Mouse (Mus musculus) intestine, postnatal 0 days (tissue): ENCODE results near the gene Pou6f1. TPM values are rescaled to one million over a fixed set of nuclear protein-coding genes. Genes with fewer than 3 reads are reported as not detected.
"Not testable (repeated sequence)": the region's sequence is repeated elsewhere in the genome, so short reads cannot be mapped to it uniquely, and the experiment has no call there.

ENCODE experiments used
- ATAC-seq: fragments of 200-750 bp; cut with Nextera tagmentation; 2 replicates; pipeline ENCODE4 v1.8.0; 2017; ENCODE audit warnings: mild to moderate bottlenecking, moderate TSS enrichment, moderate library complexity
- H3K27ac ChIP-seq: fragments of 300-500 bp; sonication (generic); 2 replicates; pipeline ENCODE4 v1.5.1; 2014; ENCODE audit warnings: mild to moderate bottlenecking, low read depth, low read length, moderate library complexity
- H3K27me3 ChIP-seq: fragments of 300-500 bp; sonication (generic); replicated peaks from 2 replicates; pipeline ENCODE4 v1.6.1; 2014; ENCODE audit warnings: low read length, mixed read lengths; ENCODE audit not compliant: control insufficient read depth, insufficient read depth
- H3K36me3 ChIP-seq: fragments of 300-500 bp; sonication (generic); 2 replicates; pipeline ENCODE4 v1.6.1; 2014; ENCODE audit warnings: mild to moderate bottlenecking, moderate library complexity; ENCODE audit not compliant: control insufficient read depth, insufficient read depth
- H3K4me1 ChIP-seq: fragments of 300-500 bp; sonication (generic); replicated peaks from 2 replicates; pipeline ENCODE4 v1.6.1; 2014; ENCODE audit warnings: antibody characterized with exemption, low read length, mixed read lengths; ENCODE audit not compliant: control insufficient read depth, insufficient read depth
- H3K4me2 ChIP-seq: fragments of 300-500 bp; sonication (generic); replicated peaks from 2 replicates; pipeline ENCODE4 v1.6.1; 2014; ENCODE audit warnings: low read depth, mild to moderate bottlenecking, moderate library complexity
- H3K4me3 ChIP-seq: fragments of 300-500 bp; sonication (generic); 2 replicates; pipeline ENCODE4 v1.5.1; 2014; ENCODE audit warnings: low read depth, low read length
- H3K9ac ChIP-seq: fragments of 300-500 bp; sonication (generic); 2 replicates; pipeline ENCODE4 v1.6.1; 2014; ENCODE audit warnings: mild to moderate bottlenecking, low read depth, low read length
- H3K9me3 ChIP-seq: fragments of 300-500 bp; sonication (generic); 2 replicates; pipeline ENCODE4 v1.6.1; 2016; ENCODE audit warnings: mixed run types; ENCODE audit not compliant: control insufficient read depth
- CTCF ChIP-seq: sonication (generic); IDR thresholded peaks from 2 replicates; pipeline ENCODE4 v1.5.1; 2016; ENCODE audit warnings: low read depth, mild to moderate bottlenecking, control low read depth, antibody characterized with exemption, moderate library complexity
- WGBS: fragments of 180-500 bp; shearing (Covaris S2); extraction: QIAGEN DNeasy Blood & Tissue Kit; methylation state at CpG from one replicate; pipeline ENCODE4 v1.1.7; 2014; 5-methylcytosine and 5-hydroxymethylcytosine counted together
- microRNA-seq: library from miRNA; unstranded; fragments of <30 nt; microRNA quantifications from one replicate; pipeline ENCODE4, GENCODE M21; 2016
- polyA plus RNA-seq: library from polyadenylated mRNA; unstranded; fragments of >200 nt; fragmentation: Nextera tagmentation; extraction: Ambion mirVana; gene quantifications from 2 replicates; pipeline ENCODE4 v1.2.1, GENCODE M21; 2015

The Pou6f1 gene
- polyA plus RNA-seq, 1 experiment from 2014 or later: 3.0 TPM

DNA sequence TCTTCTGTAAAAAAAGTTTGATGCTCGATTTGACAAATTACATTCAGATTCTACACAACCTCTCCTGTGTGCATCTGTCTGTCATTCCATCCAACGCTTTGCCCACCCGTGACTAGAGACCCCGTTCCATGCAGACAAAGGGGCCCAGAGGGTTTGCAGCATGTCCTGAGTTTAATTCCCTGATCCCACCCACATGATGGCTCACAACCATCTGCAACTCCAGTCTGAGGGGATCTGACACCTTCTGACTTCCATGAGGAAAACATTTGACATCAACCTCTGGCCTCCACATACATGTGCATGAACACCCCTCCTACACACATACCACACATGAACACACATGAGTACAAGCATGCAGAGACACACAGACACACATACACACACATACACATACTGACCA is 58.4 kb downstream of the Pou6f1 start:
- no peak overlapping the region for H3K27ac ChIP-seq
- H3K4me2 ChIP-seq: no peak overlapping the region
- H3K36me3 ChIP-seq: 0 out of 2 replicates have a peak, but pooled peaks cover 3% of the 10 kb centered on the region
- no peak overlapping the region for H3K4me3 ChIP-seq
- no peak overlapping the region for H3K9ac ChIP-seq
- no peak for TF ChIP-seq CTCF
- H3K27me3 ChIP-seq: no peaks in the 10 kb centered on the region
- 90% methylated on average over 4 of the region's 4 CpGs for WGBS
- H3K9me3 ChIP-seq: no peaks in the 10 kb centered on the region
- no peak for ATAC-seq
- H3K4me1 ChIP-seq: no peaks in the 10 kb centered on the region

DNA sequence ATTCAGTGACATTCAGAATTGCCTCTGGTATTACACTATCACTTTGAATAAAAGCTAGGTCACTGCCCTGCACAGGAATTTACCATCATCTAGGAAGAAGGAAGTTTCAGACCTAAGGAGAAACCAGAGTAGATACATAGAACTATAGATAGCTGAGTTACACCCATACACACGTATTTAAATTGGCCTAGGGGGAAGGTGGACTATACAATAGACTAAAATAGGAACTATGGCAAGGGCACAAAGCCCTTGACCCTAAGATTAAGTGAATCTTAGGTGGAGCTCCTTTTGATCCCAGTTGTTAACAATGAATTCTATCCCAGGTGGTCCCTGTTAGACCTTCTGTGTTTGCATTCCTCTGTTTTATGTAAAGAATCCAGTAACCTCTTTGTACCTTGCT is 58.8 kb downstream of the Pou6f1 start:
- H3K4me1 ChIP-seq, H3K27ac ChIP-seq, H3K36me3 ChIP-seq, H3K4me3 ChIP-seq, H3K4me2 ChIP-seq, ATAC-seq, H3K9me3 ChIP-seq, H3K9ac ChIP-seq, H3K27me3 ChIP-seq: not testable (repeated sequence)
- 65% methylated on average over 1 of the region's 1 CpGs for WGBS

DNA sequence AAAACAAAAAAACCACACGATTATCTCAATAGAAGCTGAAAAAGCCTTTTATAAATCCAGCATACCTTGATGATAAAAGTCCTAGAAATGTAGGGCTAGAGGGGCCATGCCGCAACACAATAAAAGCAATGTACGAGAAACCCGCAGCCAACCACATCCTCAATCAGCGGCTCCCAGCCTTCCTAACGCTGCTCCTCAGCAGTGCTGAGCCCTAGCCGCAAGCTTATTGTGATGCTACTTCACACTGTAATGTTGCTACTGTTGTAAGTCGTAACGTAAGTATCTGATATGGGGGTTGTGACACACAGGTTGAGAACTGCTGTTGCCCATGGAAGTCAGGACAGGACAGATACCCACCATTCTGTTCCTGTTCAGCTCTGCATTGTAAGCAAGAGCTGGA is 60.4 kb downstream of the Pou6f1 start:
- ATAC-seq: no peak
- no peak overlapping the region for H3K9ac ChIP-seq
- no peaks in the 10 kb centered on the region for H3K4me1 ChIP-seq
- 0 out of 2 replicates have a peak, but pooled peaks cover 6% of the 10 kb centered on the region for H3K36me3 ChIP-seq
- 93% methylated on average over 9 of the region's 9 CpGs for WGBS
- H3K27me3 ChIP-seq: no peaks in the 10 kb centered on the region
- no peak overlapping the region for H3K4me2 ChIP-seq
- H3K27ac ChIP-seq: no peak overlapping the region
- H3K4me3 ChIP-seq: no peak overlapping the region
- no peak for TF ChIP-seq CTCF
- no peaks in the 10 kb centered on the region for H3K9me3 ChIP-seq

DNA sequence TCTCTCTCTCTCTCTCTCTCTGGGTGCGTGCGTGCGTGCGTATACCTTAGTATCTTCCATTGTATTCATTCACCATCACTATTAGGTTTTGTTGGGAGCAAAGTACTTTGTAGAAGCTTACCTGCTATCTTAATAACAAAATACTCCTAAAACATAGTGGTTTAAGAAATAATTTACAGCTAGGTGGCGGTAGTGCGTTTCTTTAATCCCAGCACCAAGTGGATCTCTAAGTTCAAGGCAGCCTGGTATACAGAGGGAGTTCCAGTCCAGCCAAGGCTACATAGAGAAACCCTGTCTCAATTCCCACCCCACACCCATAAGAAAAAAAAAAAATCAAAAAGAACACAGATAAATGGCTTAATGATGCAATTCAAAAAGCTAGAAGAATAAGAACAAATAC is 61.9 kb downstream of the Pou6f1 start:
- ATAC-seq: no peak
- no peak overlapping the region for H3K27ac ChIP-seq
- no peak overlapping the region for H3K4me2 ChIP-seq
- H3K27me3 ChIP-seq: no peaks in the 10 kb centered on the region
- no peak overlapping the region for H3K4me3 ChIP-seq
- H3K4me1 ChIP-seq: no peaks in the 10 kb centered on the region
- 85% methylated on average over 6 of the region's 6 CpGs for WGBS
- peak; percentile 68 for TF ChIP-seq CTCF
- peaks cover 8% of the 10 kb centered on the region; the same call in 1 of the 2 replicates for H3K36me3 ChIP-seq
- H3K9me3 ChIP-seq: no peaks in the 10 kb centered on the region
- H3K9ac ChIP-seq: no peak overlapping the region

DNA sequence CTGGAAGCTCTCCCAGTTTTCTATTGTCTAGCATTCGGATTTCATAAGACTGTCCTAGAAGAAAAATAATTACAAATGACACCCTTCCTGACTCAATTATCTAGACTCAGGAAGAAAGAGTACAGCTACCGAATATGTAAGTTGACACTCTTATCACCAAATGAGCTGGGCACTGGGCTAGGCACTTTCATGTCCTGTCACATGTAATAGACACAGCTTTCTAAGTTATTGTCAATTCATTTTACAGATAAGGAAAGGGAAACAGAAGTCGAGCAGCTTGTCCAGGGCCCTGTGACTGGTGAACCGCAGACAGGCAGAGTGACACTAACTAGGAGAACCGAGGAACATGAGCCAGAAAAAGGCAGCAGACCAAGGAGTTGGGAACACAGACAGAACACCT is 71.9 kb downstream of the Pou6f1 start:
- no peak overlapping the region for H3K4me3 ChIP-seq
- no peaks in the 10 kb centered on the region for H3K9me3 ChIP-seq
- 65% methylated on average over 5 of the region's 5 CpGs for WGBS
- peaks cover 1% of the 10 kb centered on the region; the same call in 1 of the 2 replicates for H3K36me3 ChIP-seq
- no peak overlapping the region for H3K27ac ChIP-seq
- H3K4me1 ChIP-seq: no peaks in the 10 kb centered on the region
- H3K9ac ChIP-seq: no peak overlapping the region
- H3K4me2 ChIP-seq: no peak overlapping the region
- no peaks in the 10 kb centered on the region for H3K27me3 ChIP-seq
- no peak for ATAC-seq
- no peak for TF ChIP-seq CTCF

DNA sequence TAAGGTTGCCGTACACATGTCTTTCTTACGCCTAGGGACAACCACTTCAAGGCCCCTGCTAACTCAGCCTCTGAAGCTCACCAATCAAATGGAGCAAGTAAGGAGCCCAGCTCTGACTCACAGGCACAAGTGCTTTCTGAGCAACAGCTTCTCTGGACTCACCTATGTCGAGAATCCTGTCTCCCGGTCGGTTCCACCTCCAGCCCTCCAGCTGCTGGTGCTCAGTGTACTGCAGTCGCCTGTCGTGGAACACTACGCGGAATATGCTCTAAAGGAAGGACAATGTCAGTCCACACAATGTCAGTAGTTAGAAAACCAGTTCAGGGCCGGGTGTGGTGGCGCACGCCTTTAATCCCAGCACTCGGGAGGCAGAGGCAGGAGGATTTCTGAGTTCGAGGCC is 74.4 kb downstream of the Pou6f1 start:
- 97% methylated on average over 14 of the region's 14 CpGs for WGBS
- no peaks in the 10 kb centered on the region for H3K4me1 ChIP-seq
- no peak overlapping the region for H3K27ac ChIP-seq
- H3K36me3 ChIP-seq: peaks cover 9% of the 10 kb centered on the region; the same call in 1 of the 2 replicates
- no peak overlapping the region for H3K9ac ChIP-seq
- no peaks in the 10 kb centered on the region for H3K9me3 ChIP-seq
- no peak overlapping the region for H3K4me3 ChIP-seq
- no peak overlapping the region for H3K4me2 ChIP-seq
- ATAC-seq: no peak
- no peak for TF ChIP-seq CTCF
- H3K27me3 ChIP-seq: no peaks in the 10 kb centered on the region

Small RNA genes within 50 kb of the gene (microRNA-seq; reads per million reads assigned to microRNA genes)
- not detected for gene Mir6961

Other genes with a start within 250 kb of the Pou6f1 start
- 0.13 TPM in 1 of 2 replicates, not detected in the other for gene Methig1, start 246.8 kb downstream of the Pou6f1 start, polyA plus RNA-seq
- gene Mettl7a2, start 246.8 kb downstream of the Pou6f1 start, polyA plus RNA-seq: not detected in 2 replicates
- not detected in 2 replicates for gene Higd1c, start 235.4 kb downstream of the Pou6f1 start, polyA plus RNA-seq
- 0.77 and 1.0 TPM in 2 replicates for gene Gm5475, start 177.8 kb downstream of the Pou6f1 start, polyA plus RNA-seq
- gene Slc11a2, start 174.9 kb downstream of the Pou6f1 start, polyA plus RNA-seq: 44.7 and 49.0 TPM in 2 replicates
- gene Letmd1, start 131.0 kb downstream of the Pou6f1 start, polyA plus RNA-seq: 10.6 and 11.5 TPM in 2 replicates
- gene Csrnp2, start 104.5 kb downstream of the Pou6f1 start, polyA plus RNA-seq: 3.1 and 3.3 TPM in 2 replicates
- 8.0 and 8.5 TPM in 2 replicates for gene Tfcp2, start 48.0 kb downstream of the Pou6f1 start, polyA plus RNA-seq
- 354 and 373 TPM in 2 replicates for gene Dazap2, start 15.4 kb upstream of the Pou6f1 start, polyA plus RNA-seq
- 77.1 and 88.6 TPM in 2 replicates for gene Smagp, start 37.0 kb upstream of the Pou6f1 start, polyA plus RNA-seq
- gene Bin2, start 69.6 kb upstream of the Pou6f1 start, polyA plus RNA-seq: 5.8 and 7.3 TPM in 2 replicates
- 37.2 and 41.1 TPM in 2 replicates for gene Cela1, start 87.9 kb upstream of the Pou6f1 start, polyA plus RNA-seq
- 65.3 and 72.5 TPM in 2 replicates for gene Galnt6, start 129.4 kb upstream of the Pou6f1 start, polyA plus RNA-seq
- gene Slc4a8, start 161.8 kb upstream of the Pou6f1 start, polyA plus RNA-seq: 1.4 and 2.8 TPM in 2 replicates